Mouse (Mus musculus) forebrain, postnatal 0 days (tissue): Measurements from ENCODE around the gene Tubgcp2. TPM values are rescaled to one million over a fixed set of nuclear protein-coding genes. Genes with fewer than 3 reads are reported as not detected.

Source experiments
- ATAC-seq: fragments of 200-750 bp; cut with Nextera tagmentation; 2 replicates; pipeline ENCODE4 v1.8.0; 2017; ENCODE audit warnings: mild to moderate bottlenecking, moderate library complexity
- DNase-seq: peaks from one replicate; pipeline ENCODE4 v3.0.0-alpha.2; 2015
- H3K27ac ChIP-seq: fragments of 300-500 bp; sonication (generic); 2 replicates; pipeline ENCODE4 v1.5.1; 2014; ENCODE audit warnings: low read depth, mild to moderate bottlenecking, antibody characterized with exemption, low read length, moderate library complexity, mixed read lengths
- H3K27me3 ChIP-seq: fragments of 300-500 bp; sonication (generic); 2 replicates; pipeline ENCODE4 v1.6.1; 2014; ENCODE audit warnings: mild to moderate bottlenecking, low read length, mixed read lengths; ENCODE audit not compliant: insufficient read depth
- H3K36me3 ChIP-seq: fragments of 300-500 bp; sonication (generic); 2 replicates; pipeline ENCODE4 v1.6.1; 2014; ENCODE audit warnings: mild to moderate bottlenecking, moderate library complexity; ENCODE audit not compliant: insufficient read depth
- H3K4me1 ChIP-seq: fragments of 300-500 bp; sonication (generic); 2 replicates; pipeline ENCODE4 v1.6.1; 2014; ENCODE audit warnings: antibody characterized with exemption; ENCODE audit not compliant: insufficient read depth
- H3K4me2 ChIP-seq: fragments of 300-500 bp; sonication (generic); 2 replicates; pipeline ENCODE4 v1.6.1; 2014; ENCODE audit warnings: low read depth, mild to moderate bottlenecking, moderate library complexity
- H3K4me3 ChIP-seq: fragments of 300-500 bp; sonication (generic); 2 replicates; pipeline ENCODE4 v1.5.1; 2014; ENCODE audit warnings: low read depth, low read length, mixed read lengths
- H3K9ac ChIP-seq: fragments of 300-500 bp; sonication (generic); 2 replicates; pipeline ENCODE4 v1.6.1; 2014; ENCODE audit warnings: mild to moderate bottlenecking
- H3K9me3 ChIP-seq: fragments of 300-500 bp; sonication (generic); 2 replicates; pipeline ENCODE4 v1.6.1; 2016; ENCODE audit warnings: low read length
- CTCF ChIP-seq: sonication (generic); IDR thresholded peaks from 2 replicates; pipeline ENCODE4 v1.5.1; 2016; ENCODE audit warnings: antibody characterized with exemption, control low read depth, low read depth
- WGBS: fragments of 180-500 bp; shearing (Covaris S2); extraction: QIAGEN DNeasy Blood & Tissue Kit; methylation state at CpG from one replicate; pipeline ENCODE4 v1.1.7; 2014; 5-methylcytosine and 5-hydroxymethylcytosine counted together
- polyA plus RNA-seq: library from polyadenylated mRNA; unstranded; fragments of >200 nt; fragmentation: Nextera tagmentation; extraction: Ambion mirVana; gene quantifications from 2 replicates; pipeline ENCODE4 v1.2.1, GENCODE M21; 2015
- total RNA-seq: library from RNA; depleted of rRNA; stranded (reverse); fragments of >200 nt; gene quantifications from 2 replicates; pipeline ENCODE4 v1.2.3, GENCODE M21; 2014

The Tubgcp2 gene
- total and polyA plus RNA-seq, 2 experiments from 2014 or later = 68.1 to 79.8 TPM

GRCm38 (mm10) chr7:139957958-139958357 is 78.5 kb downstream of the Tubgcp2 start:
- Histone ChIP-seq H3K9ac (no peak overlapping the region), H3K4me1 (no peaks in the 10 kb centered on the region), H3K4me3 (no peak overlapping the region), H3K27ac (no peak overlapping the region), H3K36me3 (no peaks in the 10 kb centered on the region), H3K9me3 (no peaks in the 10 kb centered on the region), H3K27me3 (no peaks in the 10 kb centered on the region), H3K4me2 (no peak overlapping the region)
- no peak for TF ChIP-seq CTCF
- WGBS = 30% methylated on average over 11 of the region's 11 CpGs
- DNase-seq (no peak), ATAC-seq (peak; percentile 64)

GRCm38 (mm10) chr7:139957437-139957836 is 79.0 kb downstream of the Tubgcp2 start:
- Histone ChIP-seq H3K27me3 (no peaks in the 10 kb centered on the region), H3K4me1 (no peaks in the 10 kb centered on the region), H3K9me3 (no peaks in the 10 kb centered on the region), H3K4me3 (no peak overlapping the region), H3K36me3 (no peaks in the 10 kb centered on the region), H3K27ac (no peak overlapping the region), H3K4me2 (no peak overlapping the region), H3K9ac (no peak overlapping the region)
- WGBS = 70% methylated on average over 11 of the region's 11 CpGs
- no peak for TF ChIP-seq CTCF
- ATAC-seq (no peak), DNase-seq (no peak)

GRCm38 (mm10) chr7:139956658-139957057 is 79.8 kb downstream of the Tubgcp2 start:
- H3K4me1 ChIP-seq = no peaks in the 10 kb centered on the region
- DNase-seq (no peak), ATAC-seq (no peak)
- no peaks in the 10 kb centered on the region for H3K9me3 ChIP-seq
- no peaks in the 10 kb centered on the region for H3K36me3 ChIP-seq
- H3K4me2 ChIP-seq = no peak overlapping the region
- no peaks in the 10 kb centered on the region for H3K27me3 ChIP-seq
- no peak overlapping the region for H3K4me3 ChIP-seq
- WGBS = 80% methylated on average over 3 of the region's 3 CpGs
- no peak overlapping the region for H3K9ac ChIP-seq
- no peak for TF ChIP-seq CTCF
- H3K27ac ChIP-seq = no peak overlapping the region

- no peak for TF ChIP-seq CTCF
- H3K4me3 ChIP-seq = no peak overlapping the region
- ATAC-seq (no peak), DNase-seq (no peak)
- H3K4me1 ChIP-seq = no peaks in the 10 kb centered on the region
- no peaks in the 10 kb centered on the region for H3K9me3 ChIP-seq
- WGBS = 83% methylated on average over 4 of the region's 4 CpGs
- no peaks in the 10 kb centered on the region for H3K36me3 ChIP-seq
- H3K27me3 ChIP-seq = peaks cover 5% of the 10 kb centered on the region; the same call in 1 of the 2 replicates
- no peak overlapping the region for H3K27ac ChIP-seq
- no peak overlapping the region for H3K9ac ChIP-seq
- H3K4me2 ChIP-seq = no peak overlapping the region
Observed at GRCm38 (mm10) chr7:139955505-139955904, 81.0 kb downstream of the Tubgcp2 start.

GRCm38 (mm10) chr7:139951991-139952633 is 84.4 kb downstream of the Tubgcp2 start:
- no peak for TF ChIP-seq CTCF
- Histone ChIP-seq H3K27me3 (peaks cover 24% of the 10 kb centered on the region; the same call in 1 of the 2 replicates), H3K4me3 (no peak overlapping the region), H3K9me3 (no peaks in the 10 kb centered on the region), H3K4me1 (no peaks in the 10 kb centered on the region), H3K36me3 (no peaks in the 10 kb centered on the region), H3K27ac (no peak overlapping the region), H3K9ac (no peak overlapping the region), H3K4me2 (no peak overlapping the region)
- no peak for ATAC-seq
- no peak for DNase-seq
- 57% methylated on average over 6 of the region's 6 CpGs for WGBS

- 0 out of 2 replicates have a peak overlapping the region, but pooled peaks have one; percentile 14 for H3K9ac ChIP-seq
- ATAC-seq = no peak
- no peak for TF ChIP-seq CTCF
- H3K9me3 ChIP-seq = no peaks in the 10 kb centered on the region
- H3K4me2 ChIP-seq = peak overlapping the region; percentile 73
- no peaks in the 10 kb centered on the region for H3K4me1 ChIP-seq
- no peak overlapping the region for H3K27ac ChIP-seq
- no peaks in the 10 kb centered on the region for H3K36me3 ChIP-seq
- DNase-seq = no peak
- peaks cover 33% of the 10 kb centered on the region for H3K27me3 ChIP-seq
- peak overlapping the region; percentile 34 for H3K4me3 ChIP-seq
- 10% methylated on average over 16 of the region's 16 CpGs for WGBS
Observed at GRCm38 (mm10) chr7:139951079-139951478, 85.4 kb downstream of the Tubgcp2 start.

GRCm38 (mm10) chr7:139950283-139950971 is 86.0 kb downstream of the Tubgcp2 start:
- Histone ChIP-seq H3K9me3 (no peaks in the 10 kb centered on the region), H3K9ac (0 out of 2 replicates have a peak overlapping the region, but pooled peaks have one; percentile 14), H3K4me2 (peak overlapping the region; percentile 73), H3K36me3 (no peaks in the 10 kb centered on the region), H3K27ac (no peak overlapping the region), H3K4me3 (peak overlapping the region; percentile 34), H3K4me1 (no peaks in the 10 kb centered on the region), H3K27me3 (peaks cover 40% of the 10 kb centered on the region)
- no peak for DNase-seq
- peak; percentile 56 for ATAC-seq
- TF ChIP-seq CTCF = no peak
- 1% methylated on average over 33 of the region's 33 CpGs for WGBS
